Mouse (Mus musculus) MEL (cell line): ENCODE measurements around the gene Cops2. TPM values are rescaled to one million over a fixed set of nuclear protein-coding genes. Genes with fewer than 3 reads are reported as not detected.

Source experiments
- DNase-seq: peaks from one replicate; pipeline ENCODE4 v3.0.0; 2011; ENCODE audit warnings: low read depth, low spot score
- H3K27ac ChIP-seq: 2 replicates; pipeline ENCODE4 v1.5.1; 2012; ENCODE audit warnings: low read depth, mild to moderate bottlenecking, control low read depth, low read length, moderate library complexity; ENCODE audit not compliant: control insufficient read depth
- H3K27me3 ChIP-seq, 2 experiments: fragments of 150-350 bp in 1 of 2; sonication (generic) in 1 of 2; 2 replicates each; pipeline ENCODE4 v1.6.1; 2012; ENCODE audit warnings: low read length in 2 of 2, mild to moderate bottlenecking in 2 of 2, improper control_type of control experiment in 1 of 2, moderate library complexity in 1 of 2; ENCODE audit not compliant: insufficient read depth in 2 of 2, control insufficient read depth in 1 of 2
- H3K36me3 ChIP-seq, 2 experiments: 2 replicates each; pipeline ENCODE4 v1.6.1; 2012 to 2014; ENCODE audit warnings: low read length in 2 of 2, improper control_type of control experiment in 1 of 2, inconsistent platforms in 1 of 2, mild to moderate bottlenecking in 1 of 2; ENCODE audit not compliant: insufficient read depth in 2 of 2, control insufficient read depth in 1 of 2
- H3K4me1 ChIP-seq, 2 experiments: fragments of 150-350 bp in 1 of 2; sonication (generic) in 1 of 2; 2 replicates each; pipeline ENCODE4 v1.6.1; 2012; ENCODE audit warnings: low read length in 2 of 2, improper control_type of control experiment in 1 of 2, mild to moderate bottlenecking in 1 of 2; ENCODE audit not compliant: insufficient read depth in 2 of 2, control insufficient read depth in 1 of 2
- H3K4me3 ChIP-seq, 2 experiments: fragments of 150-350 bp in 1 of 2; sonication (generic) in 1 of 2; 2 replicates each; pipeline ENCODE4 v1.5.1; 2012; ENCODE audit warnings: low read depth in 2 of 2, low read length in 2 of 2, mild to moderate bottlenecking in 2 of 2, moderate library complexity in 2 of 2, control low read depth in 1 of 2, improper control_type of control experiment in 1 of 2; ENCODE audit not compliant: control insufficient read depth in 1 of 2, insufficient read depth in 1 of 2
- H3K79me2 ChIP-seq: 2 replicates; pipeline ENCODE4 v1.6.1; 2012; ENCODE audit warnings: mild to moderate bottlenecking, low read length, moderate library complexity; ENCODE audit not compliant: control insufficient read depth, poor library complexity, insufficient read depth
- H3K9ac ChIP-seq: 2 replicates; pipeline ENCODE4 v1.6.1; 2012; ENCODE audit warnings: low read depth, mild to moderate bottlenecking, control low read depth, low read length, moderate library complexity; ENCODE audit not compliant: control insufficient read depth, poor library complexity, severe bottlenecking
- H3K9me3 ChIP-seq: fragments of 150-350 bp; sonication (generic); replicated peaks from 2 replicates; pipeline ENCODE4 v1.6.1; 2012; ENCODE audit warnings: mild to moderate bottlenecking, low read length, improper control_type of control experiment, moderate library complexity; ENCODE audit not compliant: insufficient read depth
- BHLHE40 ChIP-seq: IDR thresholded peaks from 2 replicates; pipeline ENCODE4 v1.6.1; 2012; ENCODE audit warnings: low read depth, mild to moderate bottlenecking, inconsistent platforms, low read length, improper control_type of control experiment, borderline replicate concordance
- CHD1 ChIP-seq: IDR thresholded peaks from 2 replicates; pipeline ENCODE4 v1.6.1; 2012; ENCODE audit warnings: low read depth, mild to moderate bottlenecking, inconsistent platforms, low read length, improper control_type of control experiment
- CTCF ChIP-seq, 3 experiments: IDR thresholded peaks in 2 of 3; conservative IDR thresholded peaks in 1 of 3; 2 replicates each; pipeline ENCODE4 v1.5.1; 2011 to 2012; ENCODE audit warnings: low read length in 3 of 3, low read depth in 2 of 3, mild to moderate bottlenecking in 2 of 3, improper control_type of control experiment in 1 of 3, inconsistent platforms in 1 of 3, mixed read lengths in 1 of 3, moderate library complexity in 1 of 3; ENCODE audit not compliant: control insufficient read depth in 1 of 3, insufficient read depth in 1 of 3, poor library complexity in 1 of 3, severe bottlenecking in 1 of 3
- E2F4 ChIP-seq: IDR thresholded peaks from 2 replicates; pipeline ENCODE4 v1.6.1; 2011; ENCODE audit warnings: low read depth, low read length, improper control_type of control experiment, borderline replicate concordance
- ELF1 ChIP-seq: IDR thresholded peaks from 2 replicates; pipeline ENCODE4 v1.6.1; 2014; ENCODE audit warnings: low read depth, mild to moderate bottlenecking, inconsistent platforms, low read length, improper control_type of control experiment, moderate library complexity
- ETS1 ChIP-seq: IDR thresholded peaks from 2 replicates; pipeline ENCODE4 v1.6.1; 2012; ENCODE audit warnings: low read depth, mild to moderate bottlenecking, inconsistent platforms, low read length, improper control_type of control experiment, moderate library complexity
- GATA1 ChIP-seq: IDR thresholded peaks from 2 replicates; pipeline ENCODE4 v1.6.1; 2011; ENCODE audit warnings: low read depth, low read length, improper control_type of control experiment
- HCFC1 ChIP-seq: IDR thresholded peaks from 2 replicates; pipeline ENCODE4 v1.6.1; 2012; ENCODE audit warnings: low read depth, mild to moderate bottlenecking, inconsistent platforms, low read length, improper control_type of control experiment, moderate library complexity
- MAX ChIP-seq: IDR thresholded peaks from 2 replicates; pipeline ENCODE4 v1.6.1; 2011; ENCODE audit warnings: low read length, improper control_type of control experiment
- MAZ ChIP-seq: IDR thresholded peaks from 2 replicates; pipeline ENCODE4 v1.6.1; 2012; ENCODE audit warnings: low read depth, mild to moderate bottlenecking, inconsistent platforms, low read length, improper control_type of control experiment
- MEF2A ChIP-seq: IDR thresholded peaks from 2 replicates; pipeline ENCODE4 v1.6.1; 2014; ENCODE audit warnings: low read depth, mild to moderate bottlenecking, inconsistent platforms, low read length, improper control_type of control experiment; ENCODE audit not compliant: poor library complexity, insufficient replicate concordance, severe bottlenecking; ENCODE audit errors: extremely low read depth
- MXI1 ChIP-seq: IDR thresholded peaks from 2 replicates; pipeline ENCODE4 v1.6.1; 2011; ENCODE audit warnings: mild to moderate bottlenecking, low read depth, low read length, improper control_type of control experiment
- MYB ChIP-seq: IDR thresholded peaks from 2 replicates; pipeline ENCODE4 v1.6.1; 2011; ENCODE audit warnings: mild to moderate bottlenecking, low read depth, low read length, improper control_type of control experiment
- MYC ChIP-seq: IDR thresholded peaks from 2 replicates; pipeline ENCODE4 v1.6.1; 2011; ENCODE audit warnings: low read depth, mild to moderate bottlenecking, low read length, improper control_type of control experiment, moderate library complexity
- NELFE ChIP-seq: IDR thresholded peaks from 2 replicates; pipeline ENCODE4 v1.6.1; 2011; ENCODE audit warnings: low read depth, low read length, improper control_type of control experiment
- NRF1 ChIP-seq: IDR thresholded peaks from 2 replicates; pipeline ENCODE4 v1.6.1; 2014; ENCODE audit warnings: low read depth, mild to moderate bottlenecking, inconsistent platforms, low read length, improper control_type of control experiment, moderate library complexity; ENCODE audit not compliant: poor library complexity, insufficient read depth, severe bottlenecking
- POLR2A ChIP-seq, 2 experiments: IDR thresholded peaks; 2 replicates each; pipeline ENCODE4 v1.6.1; 2011 to 2012; ENCODE audit warnings: low read length in 2 of 2, mild to moderate bottlenecking in 2 of 2, control low read depth in 1 of 2, improper control_type of control experiment in 1 of 2, low read depth in 1 of 2, moderate library complexity in 1 of 2; ENCODE audit not compliant: control insufficient read depth in 1 of 2, insufficient read depth in 1 of 2, poor library complexity in 1 of 2
- POLR2AphosphoS5 ChIP-seq: IDR thresholded peaks from 2 replicates; pipeline ENCODE4 v1.6.1; 2012; ENCODE audit warnings: low read depth, borderline replicate concordance, mild to moderate bottlenecking, inconsistent platforms, low read length, moderate library complexity, mixed read lengths
- RCOR1 ChIP-seq: IDR thresholded peaks from 2 replicates; pipeline ENCODE4 v1.6.1; 2012; ENCODE audit warnings: low read depth, mild to moderate bottlenecking, inconsistent platforms, low read length, improper control_type of control experiment
- SIN3A ChIP-seq: IDR thresholded peaks from 2 replicates; pipeline ENCODE4 v1.6.1; 2012; ENCODE audit warnings: low read length, improper control_type of control experiment, inconsistent platforms
- TCF12 ChIP-seq: IDR thresholded peaks from 2 replicates; pipeline ENCODE4 v1.6.1; 2014; ENCODE audit warnings: low read depth, mild to moderate bottlenecking, inconsistent platforms, low read length, improper control_type of control experiment, moderate library complexity
- USF1 ChIP-seq: IDR thresholded peaks from 2 replicates; pipeline ENCODE4 v1.6.1; 2014; ENCODE audit warnings: low read depth, mild to moderate bottlenecking, inconsistent platforms, low read length, improper control_type of control experiment, moderate library complexity
- USF2 ChIP-seq, 2 experiments: IDR thresholded peaks; 2 replicates each; pipeline ENCODE4 v1.6.1; 2011 to 2012; ENCODE audit warnings: improper control_type of control experiment in 2 of 2, low read length in 2 of 2, borderline replicate concordance in 1 of 2, inconsistent platforms in 1 of 2, low read depth in 1 of 2, mild to moderate bottlenecking in 1 of 2; ENCODE audit not compliant: insufficient read depth in 1 of 2
- polyA plus RNA-seq, 2 experiments: library from polyadenylated mRNA; stranded (reverse) in 1 of 2; unstranded in 1 of 2; fragments of >175 nt in 1 of 2; fragments of >200 nt in 1 of 2; gene quantifications; 2 replicates each; pipeline versions ENCODE4 v1.2.1 to v1.2.4; 2012; ENCODE audit warnings: low replicate concordance in 2 of 2, low read depth in 1 of 2; ENCODE audit not compliant: insufficient read length in 2 of 2, insufficient read depth in 1 of 2, missing spikeins in 1 of 2
- total RNA-seq: library from RNA; depleted of rRNA; stranded (reverse); fragments of 300-350 nt; gene quantifications from 2 replicates; pipeline ENCODE4 v1.2.3, GENCODE M21; 2012

Cops2 gene
- total and polyA plus RNA-seq, 3 experiments, result 65.3 to 131 (median 66.2) TPM

- no peak for DNase-seq
- Histone ChIP-seq H3K27me3 (no peaks in the 10 kb centered on the region), H3K27ac (no peak overlapping the region), H3K9ac (no peak overlapping the region), H3K4me3 (no peak overlapping the region), H3K9me3 (no peaks in the 10 kb centered on the region), H3K79me2 (peaks cover 9% of the 10 kb centered on the region), H3K36me3 (peaks cover 0 to 15% of the 10 kb centered on the region in 2 experiments; a peak in 2 of 4 replicates), H3K4me1 (peaks cover 2 to 7% of the 10 kb centered on the region in 2 experiments; a peak in 2 of 4 replicates)
- TF ChIP-seq SIN3A (no peak), TCF12 (no peak), RCOR1 (no peak), MYB (no peak), GATA1 (no peak)
Measured at GRCm38 (mm10) chr2:125784392-125784791, 74.5 kb downstream of the Cops2 start.

- no peaks in the 10 kb centered on the region for H3K27me3 ChIP-seq
- peaks cover 2 to 7% of the 10 kb centered on the region in 2 experiments; a peak in 2 of 4 replicates for H3K4me1 ChIP-seq
- H3K79me2 ChIP-seq, result peaks cover 9% of the 10 kb centered on the region
- DNase-seq, result no peak
- H3K36me3 ChIP-seq, result peaks cover 0 to 15% of the 10 kb centered on the region in 2 experiments; a peak in 2 of 4 replicates
- no peaks in the 10 kb centered on the region for H3K9me3 ChIP-seq
- no peak overlapping the region for H3K9ac ChIP-seq
- TF ChIP-seq MYC (no peak), CHD1 (no peak), USF2 (IDR thresholded peaks at IDR 0.05; ENCODE audit: borderline replicate concordance in 1 of 2, insufficient read depth in 1 of 2, low read depth in 1 of 2, low read length in 2 of 2) (no peak), RCOR1 (no peak), BHLHE40 (no peak), MAZ (no peak), NRF1 (no peak)
- no peak overlapping the region for H3K27ac ChIP-seq
- no peak overlapping the region for H3K4me3 ChIP-seq
Measured at GRCm38 (mm10) chr2:125783868-125784267, 75.1 kb downstream of the Cops2 start.

DNA sequence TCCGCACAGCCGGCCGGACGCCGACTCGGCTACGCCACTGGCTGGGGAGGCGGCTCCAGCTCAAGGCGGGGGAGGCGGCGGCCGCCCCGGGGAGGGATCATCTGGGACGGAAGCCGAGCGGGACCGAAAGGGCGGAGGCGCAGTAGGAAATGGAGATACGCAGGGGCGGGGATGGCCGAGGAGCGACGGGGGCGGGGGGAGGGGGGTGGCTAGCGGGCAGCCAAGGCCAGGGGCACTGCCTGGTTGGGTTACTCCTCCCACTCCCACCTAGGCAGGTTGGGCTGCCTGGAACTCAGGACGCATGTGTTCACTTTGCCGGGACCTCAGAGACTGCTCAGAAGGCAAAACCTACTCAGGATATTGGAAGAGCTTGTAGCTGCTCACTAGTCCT lies 76.2 kb downstream of the Cops2 start, which contains the start of gene Secisbp2l:
Gene Secisbp2l, minus strand, starts transcription at position 152 of the 391 bp plus-strand sequence.
- Histone ChIP-seq H3K9me3 (no peaks in the 10 kb centered on the region), H3K27me3 (no peaks in the 10 kb centered on the region), H3K27ac (0 out of 2 replicates have a peak within 1 kb of the TSS, but pooled peaks have one; percentile 27), H3K79me2 (peaks cover 12% of the 10 kb centered on the region), H3K36me3 (peaks cover 0 to 14% of the 10 kb centered on the region in 2 experiments; a peak in 2 of 4 replicates), H3K4me3 (peak within 1 kb of the TSS; percentile 87 to 89), H3K9ac (peak within 1 kb of the TSS; percentile 90), H3K4me1 (peaks cover 2 to 5% of the 10 kb centered on the region in 2 experiments; a peak in 2 of 4 replicates)
- DNase-seq, result peak; percentile 87
- TF ChIP-seq ETS1 (peak; percentile 90), MEF2A (no peak), USF2 (IDR thresholded peaks at IDR 0.05; ENCODE audit: borderline replicate concordance in 1 of 2, insufficient read depth in 1 of 2, low read depth in 1 of 2, low read length in 2 of 2) (no peak), USF1 (peak; percentile 55; the same call in 1 of the 2 replicates), ELF1 (0 out of 2 replicates have a peak, but pooled peaks have one; percentile 68), HCFC1 (peak; percentile 83), TCF12 (0 out of 2 replicates have a peak, but pooled peaks have one; percentile 25), SIN3A (peak; percentile 91), POLR2AphosphoS5 (no peak), POLR2A (IDR thresholded peaks at IDR 0.05; ENCODE audit: control insufficient read depth in 1 of 2, insufficient read depth in 1 of 2, low read depth in 1 of 2, low read length in 2 of 2, poor library complexity in 1 of 2) (peak in 1 of 2 experiments; percentile 51; a peak in 1 of 4 replicates), NRF1 (0 out of 2 replicates have a peak, but pooled peaks have one; percentile 25), CTCF (IDR thresholded peaks at IDR 0.05 in 2 of 3, conservative IDR thresholded peaks at IDR 0.05 in 1 of 3; ENCODE audit: control insufficient read depth in 1 of 3, insufficient read depth in 1 of 3, low read depth in 2 of 3, low read length in 3 of 3, poor library complexity in 1 of 3, severe bottlenecking in 1 of 3) (0 out of 6 replicates have a peak, but pooled peaks of 1 of the 3 experiments have one; percentile 0), NELFE (peak; percentile 62), MYC (no peak), MXI1 (0 out of 2 replicates have a peak, but pooled peaks have one; percentile 33), MAX (0 out of 2 replicates have a peak, but pooled peaks have one; percentile 23), E2F4 (no peak)
